Mouse (Mus musculus) left cerebral cortex, postnatal 25 days (tissue): ENCODE data around the gene Ube2v1. TPM values are rescaled to one million over a fixed set of nuclear protein-coding genes. Genes with fewer than 3 reads are reported as not detected.
"Not testable (repeated sequence)": the region's sequence is repeated elsewhere in the genome, so short reads cannot be mapped to it uniquely, and the experiment has no call there.

Experiments
- DNase-seq, 2 experiments: peaks; one replicate each; pipeline ENCODE4 v3.0.0; 2022; ENCODE audit warnings: low spot score in 2 of 2, mixed read lengths in 1 of 2
- intact Hi-C: fragments of 180-260 bp; cut with DNase I; formaldehyde crosslinking; loops from one replicate; pipeline ENCODE4 v1.15.1; 2025
- total RNA-seq, 2 experiments: library from RNA; stranded (reverse); gene quantifications; 2 replicates each; pipeline ENCODE4 v1.2.3; 2021

The Ube2v1 gene
- total RNA-seq, 2 experiments from 2014 or later, result 254 to 264 TPM

DNA sequence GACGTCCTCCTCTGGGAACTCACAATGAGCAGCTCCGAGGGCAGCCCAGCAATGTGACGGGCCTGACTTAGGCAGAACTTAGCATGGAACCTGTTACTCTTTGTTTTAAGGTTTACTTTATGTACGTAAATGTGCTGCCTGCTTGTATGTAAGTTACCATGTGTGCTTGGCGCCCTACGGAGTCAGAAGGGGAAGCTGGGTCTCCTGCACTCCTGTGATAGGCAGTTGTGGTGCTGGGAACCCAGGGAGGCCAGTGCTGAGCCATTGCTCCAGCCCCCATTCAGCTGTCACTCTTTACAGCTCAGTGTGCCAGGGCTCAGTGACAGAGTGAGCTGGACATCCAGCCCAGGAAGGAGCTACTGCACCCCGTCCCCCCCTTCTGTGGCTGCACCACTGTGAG, 4.9 kb downstream of the Ube2v1 start:
- DNase-seq, result no peak
- intact Hi-C loops, result no loop called here

DNA sequence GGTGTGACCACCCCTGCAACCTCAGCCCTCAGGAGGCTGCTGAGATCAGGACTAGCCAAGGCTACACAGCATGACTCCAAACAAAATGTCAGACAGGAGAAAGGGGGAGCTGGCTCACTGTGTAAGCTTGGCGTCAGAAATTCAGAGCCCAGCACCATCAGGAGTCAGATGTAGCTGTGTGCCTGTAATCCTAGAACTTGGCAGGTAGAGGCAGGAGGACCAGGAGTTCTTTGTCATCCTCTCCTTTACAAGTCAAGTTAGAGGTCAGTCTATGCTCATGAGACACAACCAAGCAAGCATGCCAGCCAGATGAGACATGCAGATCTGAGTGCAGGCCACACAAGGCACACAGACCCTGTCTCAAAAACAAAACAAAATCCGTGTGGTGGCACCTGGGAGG, 6.2 kb downstream of the Ube2v1 start:
- DNase-seq, result no peak
- intact Hi-C loops, result no loop called here

DNA sequence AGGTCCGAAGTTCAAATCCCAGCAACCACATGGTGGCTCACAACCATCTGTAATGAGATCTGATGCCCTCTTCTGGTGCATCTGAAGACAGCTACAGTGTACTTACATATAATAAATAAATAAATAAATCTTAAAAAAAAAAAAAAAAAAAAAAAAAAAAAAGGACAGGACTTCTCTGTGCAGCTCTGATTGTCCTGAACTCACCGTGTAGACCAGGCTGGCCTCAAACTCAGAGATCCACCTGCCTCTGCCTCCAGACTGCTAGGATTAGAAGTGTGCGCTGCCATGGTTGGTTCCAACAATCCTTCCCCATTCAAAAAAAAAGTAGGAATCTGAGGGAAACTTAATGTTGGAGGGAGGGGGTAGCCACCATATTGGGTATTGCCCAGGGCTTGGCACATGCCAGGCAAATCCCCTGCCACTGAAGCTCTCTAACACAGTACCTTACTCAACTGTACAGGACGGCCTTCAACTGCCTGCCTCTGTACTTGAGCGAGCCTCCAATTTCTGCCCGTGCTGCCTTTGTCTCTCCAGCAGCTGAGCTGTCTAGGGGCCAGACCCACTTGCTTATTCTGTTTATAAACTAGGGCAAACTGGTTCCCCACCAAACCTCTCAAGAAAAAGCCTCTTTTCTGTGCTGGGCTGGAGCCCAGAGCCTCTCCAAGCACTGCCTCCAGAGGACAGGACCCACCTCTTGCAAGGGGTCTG, 7.4 kb downstream of the Ube2v1 start:
- peak in 1 of 2 experiments; percentile 31 for DNase-seq
- intact Hi-C loops, result no loop called here

DNA sequence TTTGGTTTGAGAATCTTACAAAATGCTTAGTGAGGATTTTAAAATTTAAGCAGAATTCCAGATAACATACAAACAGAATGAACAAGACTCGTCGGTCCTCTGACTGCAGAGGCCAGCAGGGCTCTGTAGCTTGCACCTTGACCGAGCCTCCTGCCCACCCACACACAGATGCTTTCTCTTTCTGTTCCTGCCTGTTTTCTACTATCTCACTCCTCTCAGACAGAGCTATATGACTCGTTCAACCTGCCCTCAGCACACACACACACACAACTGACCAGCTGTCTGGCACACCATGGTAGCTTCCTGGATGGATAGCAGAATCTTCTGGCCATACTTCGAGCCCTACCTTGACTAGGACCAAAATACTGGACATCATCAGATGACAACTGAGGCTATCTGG, 8.9 kb downstream of the Ube2v1 start:
- DNase-seq, result no peak
- intact Hi-C loops, result no loop called here

DNA sequence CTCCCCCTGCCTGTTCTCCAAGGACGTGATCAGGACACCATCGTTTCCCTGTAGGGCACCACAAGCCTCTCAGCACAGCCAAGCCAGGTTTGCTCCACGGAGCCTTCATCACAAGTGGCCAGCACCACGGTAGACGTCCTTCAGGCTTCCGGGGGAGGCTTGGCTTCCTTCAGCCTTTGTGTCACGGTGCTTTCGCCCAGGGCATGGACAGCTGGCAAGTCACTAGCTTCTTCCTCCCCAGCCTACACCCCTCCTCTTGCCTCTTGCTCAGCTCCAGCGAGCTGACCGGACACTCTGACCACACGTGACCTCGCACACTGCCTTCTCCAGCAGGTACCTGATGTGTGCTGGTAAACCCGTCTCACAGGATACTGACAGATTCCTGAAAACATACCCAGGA, 9.5 kb downstream of the Ube2v1 start:
- no peak for DNase-seq
- intact Hi-C loops, result no loop called here

DNA sequence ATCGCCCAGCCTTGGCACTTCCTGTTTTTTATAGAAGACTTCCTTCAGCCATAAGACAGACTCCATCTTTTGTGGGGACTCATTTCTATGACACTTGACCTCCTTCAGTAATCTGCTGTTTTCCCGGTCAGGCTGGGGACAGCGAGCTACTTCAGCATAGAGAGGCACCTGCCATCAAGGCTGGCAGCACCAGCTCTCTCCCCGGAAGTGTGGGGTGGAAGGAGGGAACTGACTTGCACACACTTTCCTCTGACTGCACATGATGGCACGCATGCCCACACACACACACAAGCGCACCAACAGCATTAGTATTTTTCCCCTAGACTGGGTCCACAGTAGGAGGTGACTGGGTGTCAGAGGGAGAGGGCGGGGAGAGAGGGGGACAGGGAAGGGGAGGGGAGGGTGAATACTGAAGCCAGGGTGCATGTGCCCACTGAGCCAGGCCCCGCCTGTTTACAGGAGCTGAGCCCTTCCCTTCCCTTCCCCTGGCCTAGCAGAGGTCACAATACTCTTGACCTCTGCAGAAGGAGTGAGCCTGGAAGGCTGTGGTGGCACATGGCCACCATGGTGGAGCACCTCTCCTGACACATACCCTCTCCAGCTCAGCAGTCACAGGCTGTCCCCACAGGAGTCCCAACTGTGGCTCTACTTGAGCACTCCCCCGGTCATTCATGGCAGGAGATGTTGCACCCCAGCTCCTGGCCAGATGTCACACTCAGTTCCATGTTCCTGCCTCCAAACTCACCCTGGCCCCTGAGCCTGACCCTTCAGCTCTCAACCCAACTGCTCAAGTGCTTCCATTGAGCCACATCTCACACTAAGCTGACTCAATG, 10.4 kb downstream of the Ube2v1 start:
- intact Hi-C loops, result no loop called here
- DNase-seq, result no peak

DNA sequence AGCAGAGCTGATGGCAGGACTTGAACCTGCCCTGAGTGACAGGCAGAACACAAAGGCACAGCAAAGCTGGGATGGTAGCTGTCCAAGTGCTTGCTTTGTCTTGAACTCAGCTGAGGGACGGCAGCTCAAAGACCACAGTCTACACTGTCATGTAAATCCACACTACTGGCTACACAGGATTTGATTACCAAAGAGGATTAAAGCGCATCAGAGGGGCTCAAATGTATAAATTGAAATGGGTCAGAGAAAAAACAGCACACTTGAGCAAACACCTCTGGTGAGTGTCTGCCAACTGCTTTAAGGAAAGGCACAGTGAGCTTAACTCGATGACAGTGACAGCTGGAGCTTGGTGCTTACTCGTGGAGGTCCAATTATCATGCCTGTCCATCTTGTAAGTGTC, 14.4 kb downstream of the Ube2v1 start:
- intact Hi-C loops, result no loop called here
- no peak for DNase-seq

DNA sequence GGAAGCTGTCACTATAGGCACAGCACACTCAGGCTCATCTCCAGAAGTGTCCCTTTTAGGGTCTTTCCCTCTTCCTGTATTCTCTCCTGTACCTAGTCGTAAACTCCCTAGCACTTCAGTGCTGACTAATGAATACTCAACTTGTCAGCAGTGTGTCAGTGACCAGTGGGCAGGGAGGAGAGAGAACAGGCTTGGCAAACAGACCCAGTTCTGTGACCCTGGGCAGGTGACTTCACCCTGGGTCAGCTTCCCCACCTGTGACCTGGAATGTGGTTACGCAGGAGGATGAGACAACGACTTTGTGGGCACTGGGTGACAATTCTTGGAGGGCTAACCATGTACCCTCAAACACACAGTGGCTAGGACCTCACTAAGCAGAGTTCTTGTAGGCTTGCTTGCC, 14.9 kb downstream of the Ube2v1 start:
- DNase-seq, result no peak
- intact Hi-C loops, result no loop called here

DNA sequence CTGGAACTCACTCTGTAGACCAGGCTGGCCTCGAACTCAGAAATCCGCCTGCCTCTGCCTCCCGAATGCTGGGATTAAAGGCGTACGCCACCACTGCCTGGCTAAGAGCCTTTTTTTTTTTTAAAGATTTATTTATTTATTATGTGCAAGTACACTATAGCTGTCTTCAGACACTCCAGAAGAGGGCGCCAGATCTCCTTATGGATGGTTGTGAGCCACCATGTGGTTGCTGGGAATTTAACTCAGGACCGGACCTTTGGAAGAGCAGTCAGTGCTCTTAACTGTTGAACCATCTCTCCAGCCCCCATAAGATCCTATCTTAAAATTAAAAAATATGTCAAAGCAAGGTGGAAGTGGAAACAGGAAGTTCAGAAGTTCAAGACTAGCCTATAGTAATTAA, 18.6 kb downstream of the Ube2v1 start:
- DNase-seq, intact Hi-C loops: not testable (repeated sequence)

DNA sequence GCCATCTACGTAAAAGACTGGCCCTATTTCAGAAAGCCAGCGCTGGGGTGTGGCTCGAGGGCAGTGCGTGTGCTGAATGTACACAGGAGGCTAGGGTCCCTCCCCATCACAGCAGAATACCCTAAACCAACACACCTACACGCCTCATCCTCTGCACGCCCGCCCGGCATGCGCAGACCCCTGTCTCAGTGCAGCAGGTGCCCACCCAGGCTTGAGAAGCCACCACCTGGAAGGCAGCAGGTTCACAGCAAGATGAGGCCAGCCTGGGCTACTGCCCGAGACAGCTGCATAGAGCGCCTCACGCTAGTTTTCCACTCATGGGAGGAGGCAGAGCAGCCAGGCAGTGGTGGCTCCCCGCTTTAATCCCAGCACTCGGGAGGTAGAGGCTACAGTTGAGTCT, 19.8 kb downstream of the Ube2v1 start:
- intact Hi-C loops, result no loop called here
- DNase-seq, result no peak

DNA sequence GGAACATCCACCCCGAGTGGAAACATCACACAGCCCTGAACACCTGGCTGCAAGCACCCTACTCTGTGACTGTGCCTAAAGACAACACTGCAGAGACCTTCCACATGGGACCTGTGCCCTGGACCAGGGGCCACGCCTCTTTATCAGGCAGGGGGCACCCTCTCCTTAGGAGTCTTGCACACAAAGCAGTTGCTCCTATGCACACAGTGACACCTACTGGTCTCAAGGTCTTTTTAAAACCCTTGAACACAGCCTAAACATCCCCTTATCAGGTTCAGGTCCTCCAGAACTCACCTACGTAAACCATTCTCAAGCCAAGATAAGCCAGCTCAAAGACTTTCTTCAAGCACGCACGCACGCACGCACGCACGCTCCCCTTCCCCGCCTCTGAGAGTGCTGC, 20.6 kb downstream of the Ube2v1 start:
- DNase-seq, result no peak
- intact Hi-C loops, result no loop called here

DNA sequence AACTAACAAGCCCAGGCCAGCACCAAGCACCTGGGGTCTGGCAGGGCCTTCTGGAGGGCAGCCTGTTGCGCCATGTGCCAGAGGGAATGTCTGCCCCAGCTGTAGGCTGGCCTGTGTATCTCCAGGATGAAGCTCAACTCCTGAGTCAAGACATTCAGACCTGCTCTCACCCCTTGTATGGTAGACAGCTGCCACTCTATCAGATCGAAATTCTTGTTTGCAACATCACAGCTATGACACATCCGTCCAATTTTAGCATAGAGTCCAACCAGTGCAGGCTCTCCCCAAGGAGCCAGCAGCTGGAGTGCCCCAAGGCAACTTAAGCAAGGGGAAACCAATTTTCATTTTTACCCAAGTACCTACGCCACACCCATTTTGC, 25.2 kb downstream of the Ube2v1 start:
- no peak for DNase-seq
- intact Hi-C loops, result no loop called here

DNA sequence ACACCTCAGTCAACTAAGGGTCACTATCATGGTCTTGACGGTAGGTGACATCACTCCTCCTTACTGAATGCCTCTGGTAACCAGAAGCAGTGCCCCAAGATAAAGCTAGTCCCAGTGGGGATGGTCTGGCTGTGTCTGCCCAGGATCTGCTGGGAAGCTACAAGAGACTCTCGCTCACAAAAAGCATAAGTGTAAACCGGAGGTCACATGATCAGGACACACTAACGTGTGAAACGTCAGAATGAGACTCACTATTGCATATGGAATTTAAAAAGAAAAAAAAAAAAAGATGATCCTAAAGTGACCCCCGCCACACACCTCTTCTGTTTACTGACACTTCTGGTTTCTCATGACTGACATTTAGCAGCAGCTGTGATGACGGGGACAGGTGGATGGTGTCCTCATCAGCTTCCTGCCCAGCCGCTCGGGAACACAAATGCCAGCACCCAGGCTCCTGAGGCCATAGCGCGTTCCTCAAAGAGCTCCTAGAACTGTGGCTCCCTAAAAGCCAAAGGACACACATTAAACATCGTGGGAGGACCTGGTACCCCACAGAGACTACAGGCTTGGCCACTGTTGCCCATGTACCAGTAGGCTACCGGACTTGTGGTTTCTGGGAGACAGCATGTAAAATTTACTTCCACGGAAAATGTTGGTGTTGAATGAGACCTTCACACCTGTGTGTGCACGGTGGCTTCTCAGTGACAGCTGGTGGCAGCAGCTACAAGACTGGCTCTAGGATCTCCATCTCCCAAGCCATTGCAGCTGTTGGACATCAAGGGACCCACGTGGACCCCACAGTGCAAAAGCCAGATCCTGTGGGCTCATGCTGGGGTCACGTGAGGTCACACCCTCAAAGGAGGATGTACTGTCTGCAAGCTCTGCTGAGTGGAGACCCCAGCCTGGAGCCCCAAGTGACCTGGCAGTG, 25.8 kb downstream of the Ube2v1 start:
- intact Hi-C loops, result loop anchor here (1.0 kb wide), 2 partner anchors 69 to 74 kb away; no protein-coding TSS in a partner anchor
- no peak for DNase-seq

DNA sequence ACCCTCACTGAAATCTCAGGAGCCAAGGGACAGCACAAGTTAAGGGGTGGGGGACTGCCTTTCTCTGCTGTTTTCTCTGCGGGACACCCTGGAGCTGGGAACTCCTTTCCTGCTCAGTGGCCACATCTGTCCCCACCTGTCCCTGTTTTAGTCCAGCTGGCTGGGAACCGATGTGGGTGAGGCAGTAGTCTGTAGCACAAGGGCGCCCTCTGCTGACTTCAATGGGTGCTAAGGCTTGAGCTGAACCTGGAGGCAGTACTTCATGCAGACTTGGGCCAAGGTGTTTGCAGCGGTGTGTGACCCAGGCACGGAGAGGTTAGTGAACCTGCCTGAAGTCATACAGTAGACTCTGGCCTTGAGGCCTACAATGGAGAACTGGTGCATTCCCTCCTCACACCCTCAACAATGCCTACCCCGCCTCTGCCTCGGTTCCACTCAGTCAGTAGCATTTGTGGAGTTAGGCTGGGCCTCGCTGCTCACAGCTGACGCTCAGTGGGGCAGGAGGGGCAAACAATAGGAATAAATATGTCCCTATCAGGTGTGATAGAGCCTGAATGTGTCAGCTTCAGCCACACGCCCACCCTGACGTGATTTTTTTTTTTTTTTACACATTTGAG, 26.6 kb downstream of the Ube2v1 start:
- intact Hi-C loops, result loop anchor here (1.0 kb wide), 2 partner anchors 68 to 73 kb away; no protein-coding TSS in a partner anchor
- peak; percentile 87 to 88 for DNase-seq

DNA sequence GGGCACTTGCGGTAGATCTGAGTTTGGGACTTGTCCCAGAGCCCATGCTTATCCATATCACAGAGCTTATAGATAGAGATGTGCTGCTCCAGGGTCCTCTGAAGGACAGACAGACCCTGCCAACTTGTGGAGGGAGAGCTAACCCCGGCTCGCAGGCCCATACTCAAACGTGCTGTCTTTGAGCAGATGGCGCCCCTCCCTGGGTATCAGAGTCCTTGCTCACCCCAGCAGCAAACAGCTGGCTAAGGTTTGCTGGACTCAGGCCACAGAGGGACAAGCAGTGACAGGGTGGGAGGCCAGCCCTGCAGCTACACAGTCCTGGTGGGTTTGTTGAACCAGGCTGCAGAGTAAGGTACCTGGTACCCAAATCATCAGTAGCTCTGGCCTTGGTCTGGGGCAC, 28.9 kb downstream of the Ube2v1 start:
- intact Hi-C loops, result no loop called here
- DNase-seq, result no peak

DNA sequence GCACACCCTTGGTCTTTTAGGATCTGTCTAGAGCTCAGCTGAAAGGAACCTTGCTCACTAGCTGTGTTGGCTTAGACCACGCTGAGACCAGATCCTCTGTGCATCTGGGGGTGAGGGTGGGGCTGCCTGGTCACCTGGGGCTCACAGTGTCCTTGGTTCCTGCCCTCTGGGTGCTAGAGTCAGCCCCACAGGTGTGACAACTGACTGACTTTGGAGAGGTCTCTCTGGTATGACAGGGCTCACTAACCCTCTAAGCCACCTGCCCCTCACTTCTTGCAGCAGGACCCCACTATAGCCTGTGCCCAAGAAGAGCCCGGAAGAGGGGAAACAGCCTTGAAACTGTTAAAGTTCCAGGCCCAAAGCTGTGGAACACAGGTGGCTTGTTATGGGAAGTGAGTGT, 29.5 kb downstream of the Ube2v1 start:
- no peak for DNase-seq
- intact Hi-C loops, result no loop called here

DNA sequence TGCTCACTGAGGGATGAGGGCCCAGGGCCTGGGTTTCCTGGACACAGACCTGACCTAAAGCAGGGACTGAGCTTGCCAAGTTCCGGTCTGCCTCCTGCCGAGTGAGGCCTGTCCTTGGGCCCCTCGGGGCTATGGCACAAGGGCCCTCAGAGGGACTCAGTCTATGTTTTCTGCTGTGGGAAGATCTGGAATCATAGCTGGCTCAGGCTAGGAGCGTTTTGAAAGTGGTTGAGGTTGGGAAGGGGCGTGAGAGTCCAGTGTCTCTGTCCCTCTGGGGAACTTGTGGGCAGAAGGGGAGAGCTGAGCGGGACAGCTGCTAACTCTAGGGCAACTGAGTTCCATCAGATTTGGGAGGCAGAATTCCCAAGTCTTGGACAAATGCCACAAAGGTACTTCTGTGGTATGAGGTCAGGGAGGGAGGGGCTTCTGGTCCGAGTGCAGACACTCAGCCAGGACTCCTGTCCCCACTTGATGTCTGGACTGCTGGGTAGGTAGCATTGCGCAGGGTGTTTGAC, 31.4 kb downstream of the Ube2v1 start:
- no peak for DNase-seq
- intact Hi-C loops, result no loop called here

DNA sequence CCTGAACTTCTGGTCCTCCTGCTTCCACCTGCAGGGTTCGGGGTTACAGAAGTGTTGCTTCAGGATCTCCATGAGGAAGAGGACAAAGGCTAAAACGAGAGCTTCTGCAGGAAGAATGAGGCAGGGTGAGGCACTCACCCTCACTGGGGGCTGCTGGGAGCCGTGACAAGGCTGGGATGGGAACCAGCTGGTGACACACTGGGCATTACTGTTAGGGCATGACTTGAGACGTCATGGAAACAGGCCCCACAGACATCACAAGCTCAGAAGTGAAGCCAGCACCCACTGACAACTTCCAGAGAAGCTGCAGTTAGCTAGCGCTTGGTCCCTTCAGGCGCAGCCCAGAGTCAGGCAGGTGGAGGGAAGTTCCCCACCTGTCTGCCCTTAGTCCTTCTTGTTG, 32.0 kb downstream of the Ube2v1 start:
- intact Hi-C loops, result no loop called here
- no peak for DNase-seq

DNA sequence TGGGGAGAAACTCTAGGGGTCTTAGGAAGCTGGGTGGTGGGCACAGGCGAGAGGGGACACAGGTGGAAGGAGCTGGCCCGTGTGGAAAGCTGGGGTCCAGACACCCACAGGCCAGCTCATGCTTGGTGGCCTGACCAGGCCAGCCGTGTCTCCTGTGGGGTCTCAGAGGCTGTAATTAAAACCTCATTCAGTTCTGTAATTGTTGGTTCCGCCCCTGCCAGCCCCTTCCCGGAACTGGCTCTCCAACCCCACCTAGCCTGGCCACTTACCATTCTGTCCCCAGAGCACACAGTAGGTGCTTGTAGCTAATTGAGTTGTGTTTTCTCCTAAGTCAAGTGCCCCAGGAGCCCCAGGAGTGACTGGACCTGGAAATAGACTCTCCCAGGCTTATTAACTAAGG, 32.7 kb downstream of the Ube2v1 start:
- no peak for DNase-seq
- intact Hi-C loops, result no loop called here
